Mouse (Mus musculus) gastrocnemius, postnatal 25 days (tissue): ENCODE measurements around the gene Rnf217. TPM values are rescaled to one million over a fixed set of nuclear protein-coding genes. Genes with fewer than 3 reads are reported as not detected.

Experiments
- DNase-seq: peaks from one replicate; pipeline ENCODE4 v3.0.0; 2022
- total RNA-seq, 2 experiments: library from RNA; stranded (reverse); gene quantifications; 1 replicate in 1 of 2; 2 replicates in 1 of 2; pipeline ENCODE4 v1.2.3; 2021

Rnf217 gene
- total RNA-seq, 2 experiments from 2014 or later = 6.7 to 6.9 TPM

GRCm38 (mm10) chr10:31553302-31553701, 55.7 kb downstream of the Rnf217 start:
- DNase-seq = no peak

DNA sequence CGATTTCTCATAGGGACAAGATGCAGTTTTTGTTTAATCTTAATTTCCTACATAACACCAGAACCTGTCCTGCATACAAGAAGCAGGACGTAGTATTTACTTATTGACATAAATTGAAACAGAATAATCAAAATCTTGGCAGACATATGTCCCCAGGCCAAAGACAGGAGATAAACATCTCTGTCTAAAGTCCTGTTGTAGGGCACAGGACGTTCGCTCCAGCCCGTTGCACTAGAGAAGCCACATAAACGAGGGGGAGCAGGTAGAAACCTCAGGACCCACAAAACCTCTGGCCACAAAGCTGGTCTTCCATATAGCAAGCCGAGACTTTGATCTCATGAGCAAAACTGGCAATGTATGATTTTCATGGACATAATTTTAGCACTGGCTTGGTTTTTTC, 57.1 kb downstream of the Rnf217 start:
- DNase-seq = no peak

DNA sequence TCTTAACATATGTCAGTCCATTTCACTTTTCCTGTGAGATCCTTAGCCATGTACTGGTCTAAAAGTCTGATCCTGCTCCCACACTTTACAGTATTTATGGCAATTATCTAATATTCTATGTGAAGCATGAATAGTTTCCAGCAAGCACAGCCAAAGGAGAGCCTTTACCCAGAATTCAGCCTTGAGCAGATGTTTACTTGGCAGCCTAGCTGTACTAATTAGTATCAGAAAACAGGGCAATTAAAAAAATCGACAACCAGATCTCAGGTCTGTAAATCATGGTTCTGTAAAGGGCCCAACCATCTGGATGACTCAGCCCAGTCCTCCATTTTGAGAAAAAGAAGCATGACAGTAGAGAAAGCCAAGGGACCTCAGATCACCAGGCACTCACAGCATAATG, 57.6 kb downstream of the Rnf217 start:
- no peak for DNase-seq

DNA sequence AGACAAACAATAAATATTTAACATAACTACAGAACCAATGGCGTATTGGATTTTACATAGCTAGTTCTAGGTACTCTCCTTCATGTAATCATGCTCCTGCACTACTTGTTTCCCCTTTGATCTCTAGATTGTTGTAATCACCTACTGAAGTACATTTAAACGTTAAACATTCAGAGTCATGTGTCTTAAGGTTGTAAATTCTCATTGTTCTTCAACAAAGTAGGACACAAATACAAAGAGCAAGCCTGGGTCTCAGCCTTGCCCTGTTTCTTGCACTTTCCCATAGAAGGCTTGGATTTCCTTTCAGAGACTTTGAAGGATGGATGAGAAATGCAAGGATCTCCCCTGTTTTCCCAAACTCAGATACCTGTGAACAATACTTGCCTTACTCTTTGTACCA, 61.8 kb downstream of the Rnf217 start:
- no peak for DNase-seq

- no peak for DNase-seq
Measured at GRCm38 (mm10) chr10:31544149-31544942, 64.6 kb downstream of the Rnf217 start.

DNA sequence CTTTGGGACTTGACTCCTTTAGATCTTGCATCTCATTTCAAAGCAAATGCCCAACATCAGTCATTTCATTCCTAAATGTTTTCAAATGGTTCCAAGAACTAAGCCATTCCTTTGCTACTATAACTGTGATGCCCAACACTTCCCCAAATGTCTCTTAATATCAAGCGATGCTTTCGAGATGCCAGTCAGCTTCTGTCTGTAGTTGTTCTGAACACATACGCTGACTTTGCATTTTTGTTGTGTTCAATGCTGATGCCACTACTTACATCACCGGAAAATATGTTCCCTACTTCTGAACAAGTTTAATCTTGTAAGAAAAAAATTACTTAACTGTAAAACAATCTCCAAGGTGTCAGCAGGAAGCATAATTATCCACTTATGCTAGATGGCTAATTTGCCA, 68.5 kb downstream of the Rnf217 start:
- DNase-seq = no peak

GRCm38 (mm10) chr10:31539351-31539750, 69.6 kb downstream of the Rnf217 start:
- no peak for DNase-seq

GRCm38 (mm10) chr10:31538721-31539120, 70.3 kb downstream of the Rnf217 start:
- no peak for DNase-seq

GRCm38 (mm10) chr10:31538243-31538642, 70.7 kb downstream of the Rnf217 start:
- DNase-seq = no peak

- no peak for DNase-seq
Measured at GRCm38 (mm10) chr10:31537213-31537612, 71.8 kb downstream of the Rnf217 start.

DNA sequence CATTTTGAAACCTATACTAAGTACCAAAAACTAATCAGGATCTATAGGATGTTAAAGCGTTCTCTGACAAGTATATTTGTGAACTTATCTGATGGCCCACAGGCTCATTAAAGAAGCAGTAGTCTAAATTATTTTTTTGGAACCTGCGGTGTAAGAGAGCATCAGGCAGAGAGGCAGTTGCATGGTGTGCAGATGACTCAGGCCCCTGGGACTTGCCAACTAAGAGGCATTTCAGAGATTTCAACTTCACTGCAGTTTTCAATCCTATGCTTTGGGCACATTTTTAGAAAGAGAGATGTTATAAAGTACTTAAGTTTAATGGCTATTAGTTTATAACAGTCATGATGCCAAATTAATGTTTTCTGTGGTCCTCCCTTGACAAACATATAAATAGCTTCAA, 73.9 kb downstream of the Rnf217 start:
- DNase-seq = no peak

- DNase-seq = no peak
Measured at GRCm38 (mm10) chr10:31533270-31533826, 75.6 kb downstream of the Rnf217 start.

DNA sequence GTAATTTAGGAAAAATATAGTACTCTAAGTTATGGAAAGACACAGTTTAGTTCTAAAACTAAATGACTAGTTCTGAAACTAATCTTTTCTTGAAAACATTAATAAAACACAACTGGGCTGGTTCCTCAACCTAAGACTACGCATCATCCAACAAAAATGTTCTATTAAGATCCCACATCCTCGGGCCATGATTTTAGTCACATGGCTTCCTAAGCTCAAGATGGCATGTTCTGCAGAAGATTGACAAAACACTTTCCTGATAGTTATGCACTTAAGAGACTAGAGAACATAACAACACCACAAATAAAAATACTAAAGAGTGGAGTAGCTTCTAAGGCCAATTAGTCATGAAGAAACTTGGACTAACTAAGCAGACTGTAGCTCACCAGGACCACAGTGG, 76.2 kb downstream of the Rnf217 start:
- DNase-seq = no peak

DNA sequence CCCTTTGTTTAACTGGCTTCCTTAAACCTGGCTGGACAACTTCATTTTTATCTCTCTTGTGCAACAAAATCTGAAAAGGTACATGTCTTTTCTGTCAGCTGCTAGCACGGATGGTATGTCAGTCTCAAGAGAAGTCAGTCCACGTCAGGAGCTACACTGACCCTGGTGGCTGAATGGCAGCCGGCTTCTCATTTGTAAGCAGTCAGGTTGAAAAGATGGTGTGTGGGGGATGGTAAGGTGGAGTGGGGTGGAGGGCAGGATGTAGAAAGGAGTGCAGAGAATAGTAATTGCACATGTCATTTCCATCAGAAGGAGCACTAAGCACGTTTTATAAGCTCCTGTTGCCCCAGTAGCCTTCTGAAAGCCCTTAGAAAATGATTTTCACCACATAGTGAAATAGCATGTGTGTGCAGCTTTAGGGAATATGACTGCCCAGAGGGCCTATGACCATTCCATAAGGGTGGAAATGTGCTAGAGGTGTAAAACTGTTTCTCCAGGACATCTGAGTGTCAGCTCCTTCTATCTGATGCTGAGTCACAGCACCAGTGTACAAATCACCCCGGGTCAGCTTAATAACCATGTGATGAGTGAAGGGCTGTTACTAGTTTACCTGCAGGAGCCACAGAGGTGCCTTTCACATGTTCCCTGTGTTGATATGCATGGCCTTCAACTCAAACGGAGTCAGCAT, 80.5 kb downstream of the Rnf217 start:
- no peak for DNase-seq

- no peak for DNase-seq
Measured at GRCm38 (mm10) chr10:31525705-31526104, 83.3 kb downstream of the Rnf217 start.

GRCm38 (mm10) chr10:31519420-31519819, 89.6 kb downstream of the Rnf217 start:
- DNase-seq = no peak

DNA sequence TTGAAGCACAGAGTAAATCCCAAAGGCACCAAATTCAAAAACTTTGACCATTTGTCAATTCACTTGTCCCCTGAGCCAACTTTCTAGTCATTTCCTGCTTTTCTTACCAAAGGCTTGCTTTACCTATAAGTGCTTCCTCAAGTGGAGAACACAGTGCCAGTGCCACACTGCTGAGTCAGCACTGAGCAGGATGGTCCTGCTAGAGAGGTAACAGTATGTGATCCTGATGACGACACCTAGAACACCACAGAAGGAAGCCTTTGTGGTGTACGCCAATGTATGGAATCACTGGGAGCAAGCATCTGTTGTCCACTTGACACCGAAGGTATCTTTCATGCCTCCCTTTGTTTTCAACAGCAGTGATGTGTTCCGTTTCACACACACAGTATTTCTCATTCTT, 90.8 kb downstream of the Rnf217 start:
- no peak for DNase-seq

GRCm38 (mm10) chr10:31517192-31517591, 91.8 kb downstream of the Rnf217 start:
- DNase-seq = no peak

GRCm38 (mm10) chr10:31515897-31516296, 93.1 kb downstream of the Rnf217 start:
- no peak for DNase-seq

DNA sequence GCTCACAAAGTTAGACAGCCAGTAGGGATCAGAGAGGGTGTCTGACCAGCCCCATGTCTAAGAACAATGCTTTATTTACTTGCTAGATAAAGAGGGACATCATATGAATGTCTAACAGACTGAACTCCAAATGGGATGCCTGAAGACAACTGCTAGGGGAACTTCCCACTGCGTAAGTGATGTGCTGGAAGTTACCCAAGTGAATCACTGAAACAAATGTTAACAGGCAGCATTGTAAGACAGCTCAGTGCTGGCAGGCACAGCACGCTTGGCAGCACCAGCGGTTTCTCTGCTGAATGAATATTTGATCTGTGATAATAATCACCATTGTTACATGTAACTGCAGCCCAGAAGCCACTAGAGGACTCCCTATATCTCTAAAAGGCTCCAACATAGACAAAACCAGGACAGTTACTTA, 104.8 kb downstream of the Rnf217 start:
- peak; percentile 32 for DNase-seq

DNA sequence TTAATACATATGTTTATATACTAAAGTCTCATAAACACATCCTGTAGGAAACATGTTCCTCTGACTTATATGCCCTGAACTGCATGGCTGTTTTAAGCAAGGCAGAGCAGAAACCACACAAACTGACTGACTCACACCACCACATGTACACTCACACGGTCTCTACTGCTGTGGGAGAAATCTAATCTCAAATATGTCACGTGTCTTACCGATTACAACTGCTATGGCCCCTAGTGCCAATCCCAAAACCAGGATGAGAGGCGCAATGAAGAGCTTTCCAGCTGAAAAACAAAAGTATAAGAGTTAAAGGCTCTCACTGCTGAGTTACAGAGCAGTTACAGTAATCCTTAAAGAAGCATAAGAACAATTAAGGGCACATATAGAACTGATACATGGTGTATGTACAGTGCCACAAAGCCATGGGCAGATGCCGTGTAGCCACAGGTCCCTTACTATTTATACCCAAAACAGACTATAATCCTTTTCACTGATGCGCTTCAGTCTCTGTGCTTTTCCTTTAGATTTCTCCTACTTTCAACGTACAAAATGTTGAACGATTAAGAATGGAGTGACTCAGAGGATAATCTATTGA, 105.3 kb downstream of the Rnf217 start:
- DNase-seq = no peak

DNA sequence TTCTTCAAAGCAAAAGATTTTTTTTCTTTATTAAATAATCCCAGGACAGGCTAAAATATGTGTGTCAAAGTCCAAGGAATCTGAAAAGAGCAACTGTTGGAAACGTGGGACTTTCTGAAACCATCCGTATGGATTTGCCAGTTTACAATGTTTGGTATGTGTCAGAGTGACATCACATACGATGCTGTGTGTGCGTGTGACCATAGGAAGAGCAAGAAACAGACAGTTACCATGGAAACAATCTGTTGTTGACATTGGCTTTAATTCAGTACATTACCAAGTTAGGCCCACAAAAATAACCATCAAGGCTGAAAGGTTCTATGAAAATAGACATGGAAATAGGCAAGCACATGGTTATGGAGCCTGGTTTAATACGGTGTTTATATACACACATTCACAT, 107.3 kb downstream of the Rnf217 start:
- no peak for DNase-seq

- no peak for DNase-seq
Measured at GRCm38 (mm10) chr10:31496931-31497330, 112.1 kb downstream of the Rnf217 start.
